Mouse (Mus musculus) heart, postnatal 0 days (tissue): ENCODE measurements at regions not wholly inside any gene's neighbourhood (a gene's known extent, or its start where the extent isn't known, plus 50 kb on each side); places are given as distances from the start of the nearest gene placed in this dataset.

Experiments
- CTCF ChIP-seq: IDR thresholded peaks from 2 replicates; pipeline ENCODE4 v1.5.1; 2016; ENCODE audit warnings: antibody characterized with exemption, control low read depth, low read depth
- EP300 ChIP-seq: IDR thresholded peaks from 2 replicates; pipeline ENCODE4 v1.6.1; 2016; ENCODE audit warnings: antibody characterized with exemption, low read depth

- TF ChIP-seq CTCF (no peak), EP300 (no peak)
Measured at GRCm38 (mm10) chr15:63484217-63484887, 360.6 kb downstream of the Gsdmc2 start.
